Mouse (Mus musculus) kidney, embryonic 14.5 days (tissue): ENCODE measurements around the gene Orm1. TPM values are rescaled to one million over a fixed set of nuclear protein-coding genes. Genes with fewer than 3 reads are reported as not detected.

Experiments used
- ATAC-seq: fragments of 200-750 bp; cut with Nextera tagmentation; 2 replicates; pipeline ENCODE4 v1.8.0; 2017; ENCODE audit warnings: moderate number of reproducible peaks, mild to moderate bottlenecking, moderate TSS enrichment, moderate library complexity; ENCODE audit not compliant: low FRiP score, low TSS enrichment
- H3K27ac ChIP-seq: fragments of 300-500 bp; sonication (generic); 2 replicates; pipeline ENCODE4 v1.5.1; 2014; ENCODE audit warnings: low read depth, mild to moderate bottlenecking, low read length, moderate library complexity, mixed read lengths
- H3K27me3 ChIP-seq: fragments of 300-500 bp; sonication (generic); 2 replicates; pipeline ENCODE4 v1.6.1; 2014; ENCODE audit warnings: mild to moderate bottlenecking, low read length; ENCODE audit not compliant: control insufficient read depth, insufficient read depth
- H3K36me3 ChIP-seq: fragments of 300-500 bp; sonication (generic); 2 replicates; pipeline ENCODE4 v1.6.1; 2014; ENCODE audit warnings: low read length, mixed read lengths; ENCODE audit not compliant: control insufficient read depth, insufficient read depth
- H3K4me1 ChIP-seq: fragments of 300-500 bp; sonication (generic); 2 replicates; pipeline ENCODE4 v1.6.1; 2014; ENCODE audit warnings: low read length, mixed read lengths; ENCODE audit not compliant: control insufficient read depth, insufficient read depth
- H3K4me2 ChIP-seq: fragments of 300-500 bp; sonication (generic); replicated peaks from 2 replicates; pipeline ENCODE4 v1.6.1; 2014; ENCODE audit warnings: low read depth, mild to moderate bottlenecking, low read length
- H3K4me3 ChIP-seq: fragments of 300-500 bp; sonication (generic); 2 replicates; pipeline ENCODE4 v1.5.1; 2014; ENCODE audit warnings: mild to moderate bottlenecking, low read length
- H3K9ac ChIP-seq: fragments of 300-500 bp; sonication (generic); 2 replicates; pipeline ENCODE4 v1.6.1; 2014; ENCODE audit warnings: low read depth, mild to moderate bottlenecking, low read length, moderate library complexity
- H3K9me3 ChIP-seq: fragments of 300-500 bp; sonication (generic); 2 replicates; pipeline ENCODE4 v1.6.1; 2016; ENCODE audit warnings: low read length; ENCODE audit not compliant: control insufficient read depth
- WGBS: fragments of 180-500 bp; shearing (Covaris S2); extraction: QIAGEN DNeasy Blood & Tissue Kit; methylation state at CpG from one replicate; pipeline ENCODE4 v1.1.7; 2014; 5-methylcytosine and 5-hydroxymethylcytosine counted together
- polyA plus RNA-seq: library from polyadenylated mRNA; unstranded; fragments of >200 nt; fragmentation: Nextera tagmentation; extraction: Ambion mirVana; gene quantifications from 2 replicates; pipeline ENCODE4 v1.2.1, GENCODE M21; 2014

Orm1 gene
- polyA plus RNA-seq, 1 experiment from 2014 or later: not detected

- Histone ChIP-seq H3K36me3 (peaks cover 54% of the 10 kb centered on the region), H3K27ac (no peak overlapping the region)
- ATAC-seq: no peak
These were observed 27.5 kb downstream of the Orm1 start for GRCm38 (mm10) chr4:63371890-63372289.

GRCm38 (mm10) chr4:63373404-63373803, 29.0 kb downstream of the Orm1 start:
- peaks cover 57% of the 10 kb centered on the region for H3K36me3 ChIP-seq
- H3K27me3 ChIP-seq: no peaks in the 10 kb centered on the region
- no peak overlapping the region for H3K27ac ChIP-seq
- H3K4me2 ChIP-seq: no peak overlapping the region
- ATAC-seq: no peak
- H3K9ac ChIP-seq: no peak overlapping the region
- 90% methylated on average over 8 of the region's 8 CpGs for WGBS
- no peaks in the 10 kb centered on the region for H3K9me3 ChIP-seq
- no peaks in the 10 kb centered on the region for H3K4me1 ChIP-seq
- no peak overlapping the region for H3K4me3 ChIP-seq

More at GRCm38 (mm10) chr4:63371890-63372289, 27.5 kb downstream of the Orm1 start:
- Histone ChIP-seq H3K27me3 (no peaks in the 10 kb centered on the region), H3K9ac (no peak overlapping the region), H3K9me3 (no peaks in the 10 kb centered on the region), H3K4me3 (no peak overlapping the region), H3K4me1 (no peaks in the 10 kb centered on the region), H3K4me2 (no peak overlapping the region)
- WGBS: 54% methylated on average over 3 of the region's 3 CpGs

- ATAC-seq: no peak
- no peaks in the 10 kb centered on the region for H3K4me1 ChIP-seq
- no peak overlapping the region for H3K4me3 ChIP-seq
- WGBS: 68% methylated on average over 12 of the region's 12 CpGs
- no peaks in the 10 kb centered on the region for H3K27me3 ChIP-seq
- H3K4me2 ChIP-seq: no peak overlapping the region
- H3K36me3 ChIP-seq: peaks cover 65% of the 10 kb centered on the region
- no peak overlapping the region for H3K27ac ChIP-seq
- H3K9me3 ChIP-seq: no peaks in the 10 kb centered on the region
- no peak overlapping the region for H3K9ac ChIP-seq
These were observed 30.0 kb downstream of the Orm1 start for GRCm38 (mm10) chr4:63374331-63374730.

GRCm38 (mm10) chr4:63375367-63375766, 31.0 kb downstream of the Orm1 start:
- no peak for ATAC-seq
- no peaks in the 10 kb centered on the region for H3K27me3 ChIP-seq
- peaks cover 67% of the 10 kb centered on the region for H3K36me3 ChIP-seq
- H3K9me3 ChIP-seq: no peaks in the 10 kb centered on the region
- H3K4me2 ChIP-seq: no peak overlapping the region
- H3K27ac ChIP-seq: no peak overlapping the region
- WGBS: 100% methylated on average over 1 of the region's 1 CpGs
- H3K4me3 ChIP-seq: no peak overlapping the region
- no peaks in the 10 kb centered on the region for H3K4me1 ChIP-seq
- no peak overlapping the region for H3K9ac ChIP-seq

GRCm38 (mm10) chr4:63377483-63377882, 33.1 kb downstream of the Orm1 start:
- H3K27ac ChIP-seq: no peak overlapping the region
- H3K4me3 ChIP-seq: no peak overlapping the region
- peaks cover 73% of the 10 kb centered on the region for H3K36me3 ChIP-seq
- no peak for ATAC-seq
- no peaks in the 10 kb centered on the region for H3K9me3 ChIP-seq
- no peak overlapping the region for H3K4me2 ChIP-seq
- H3K27me3 ChIP-seq: no peaks in the 10 kb centered on the region
- H3K9ac ChIP-seq: no peak overlapping the region
- no peaks in the 10 kb centered on the region for H3K4me1 ChIP-seq
- 73% methylated on average over 7 of the region's 7 CpGs for WGBS

- peaks cover 68% of the 10 kb centered on the region for H3K36me3 ChIP-seq
- H3K4me2 ChIP-seq: no peak overlapping the region
- H3K27me3 ChIP-seq: no peaks in the 10 kb centered on the region
- no peak overlapping the region for H3K27ac ChIP-seq
- WGBS: 82% methylated on average over 4 of the region's 4 CpGs
- H3K9me3 ChIP-seq: no peaks in the 10 kb centered on the region
- H3K4me1 ChIP-seq: no peaks in the 10 kb centered on the region
- no peak overlapping the region for H3K9ac ChIP-seq
- no peak for ATAC-seq
- no peak overlapping the region for H3K4me3 ChIP-seq
These were observed 38.5 kb downstream of the Orm1 start for GRCm38 (mm10) chr4:63382676-63383369.

- Histone ChIP-seq H3K36me3 (peaks cover 63% of the 10 kb centered on the region), H3K4me1 (no peaks in the 10 kb centered on the region), H3K27ac (no peak overlapping the region), H3K27me3 (no peaks in the 10 kb centered on the region), H3K4me2 (no peak overlapping the region), H3K9me3 (no peaks in the 10 kb centered on the region), H3K9ac (no peak overlapping the region), H3K4me3 (no peak overlapping the region)
- 75% methylated on average over 12 of the region's 12 CpGs for WGBS
- no peak for ATAC-seq
These were observed 39.1 kb downstream of the Orm1 start for GRCm38 (mm10) chr4:63383474-63383873.

- 95% methylated on average over 4 of the region's 4 CpGs for WGBS
These were observed 39.9 kb downstream of the Orm1 start for GRCm38 (mm10) chr4:63384262-63384661.

GRCm38 (mm10) chr4:63385253-63385652, 40.9 kb downstream of the Orm1 start:
- ATAC-seq: no peak
- Histone ChIP-seq H3K36me3 (peaks cover 45% of the 10 kb centered on the region), H3K9me3 (no peaks in the 10 kb centered on the region), H3K27ac (no peak overlapping the region), H3K4me3 (no peak overlapping the region), H3K4me2 (no peak overlapping the region), H3K4me1 (no peaks in the 10 kb centered on the region), H3K9ac (no peak overlapping the region), H3K27me3 (no peaks in the 10 kb centered on the region)
- 88% methylated on average over 3 of the region's 3 CpGs for WGBS

More at GRCm38 (mm10) chr4:63384262-63384661, 39.9 kb downstream of the Orm1 start:
- peaks cover 55% of the 10 kb centered on the region for H3K36me3 ChIP-seq
- H3K4me3 ChIP-seq: no peak overlapping the region
- H3K9ac ChIP-seq: no peak overlapping the region
- H3K27me3 ChIP-seq: no peaks in the 10 kb centered on the region
- H3K27ac ChIP-seq: no peak overlapping the region
- H3K9me3 ChIP-seq: no peaks in the 10 kb centered on the region
- ATAC-seq: no peak
- H3K4me2 ChIP-seq: no peak overlapping the region
- H3K4me1 ChIP-seq: no peaks in the 10 kb centered on the region
